Mouse (Mus musculus) E14TG2a.4 (cell line): Measurements from ENCODE around the gene 2010111I01Rik.

Experiments
- CTCF ChIP-seq: conservative IDR thresholded peaks from 2 replicates; pipeline ENCODE4 v1.5.1; 2014; ENCODE audit warnings: low read length
- NANOG ChIP-seq: IDR thresholded peaks from 2 replicates; pipeline ENCODE4 v1.6.1; 2014; ENCODE audit warnings: borderline replicate concordance, low read length, mixed read lengths

GRCm38 (mm10) chr13:62989891-62990490, 25.3 kb downstream of the 2010111I01Rik start:
- TF ChIP-seq CTCF = no peak
- no peak for TF ChIP-seq NANOG
